Mouse (Mus musculus) ES-Bruce4 (cell line): ENCODE measurements around the gene Acer1.

Experiments used
- CTCF ChIP-seq: IDR thresholded peaks from one replicate; pipeline ENCODE4 v1.8.1; 2011; ENCODE audit warnings: low read depth, low read length
- EP300 ChIP-seq: IDR thresholded peaks from 2 replicates; pipeline ENCODE4 v1.6.1; 2011; ENCODE audit warnings: low read depth, low read length; ENCODE audit not compliant: insufficient read depth

GRCm38 (mm10) chr17:56934545-56935330, 47.2 kb downstream of the Acer1 start:
- TF ChIP-seq CTCF, result no peak
- no peak for TF ChIP-seq EP300
